Comparison of ENCODE assay signal across 22 mouse cellular contexts in genomic region chr5:12153295-12153694, GRCm38 (mm10).
A peak's percentile ranks its signal among the peaks of the same experiment; 100 is the strongest.
DNase-seq lines count a peak whose midpoint lies in the region; ATAC-seq and TF ChIP-seq lines count a peak whose summit lies in the region.
"Had no signal": no experiment of that assay in that cellular context is flagged by ENCODE, and none has a peak within 500 bp of the region (broad histone marks: within the 10 kb centered on the region; RNA-seq: fewer than 3 reads in every experiment).

No protein-coding gene starts in this region.

- no peak overlapping the region for H3K4me3 ChIP-seq in lung, embryonic 14.5 days (ENCODE audit: low read depth, low read length)
- H3K4me3 ChIP-seq: embryonic facial prominence, embryonic 15.5 days; erythroblast, embryonic 14.5 days; forebrain, embryonic 10.5 days; heart, embryonic 13.5 days; hindbrain, embryonic 15.5 days had no signal

- DNase-seq in embryo, embryonic 10 days (ENCODE audit: low spot score): peak; percentile 12
- DNase-seq in embryo, embryonic 9.5 days (ENCODE audit: extremely low spot score): no peak
- peak; percentile 78 for DNase-seq in lung, embryonic 14.5 days
- no peak for DNase-seq in lung, postnatal 10 days
- peak; percentile 10 for DNase-seq in brain, embryonic 14.5 days (ENCODE audit: low read depth)
- DNase-seq in mesoderm, embryonic 11.5 days (ENCODE audit: low read depth, low spot score): peak; percentile 11
- DNase-seq in spleen, postnatal 10 days (ENCODE audit: low spot score in 2 of 2): no peak
- DNase-seq: adrenal gland, adult 2 months; adrenal gland, postnatal 25 days; cerebellum, adult 2 months; gastrocnemius, postnatal 36 days; heart, adult 11 months; heart, postnatal 36 days had no signal

- no peaks in the 10 kb centered on the region for H3K27me3 ChIP-seq in lung, embryonic 14.5 days (ENCODE audit: insufficient read depth, low read length)
- H3K27me3 ChIP-seq: CH12.LX; embryonic facial prominence, embryonic 15.5 days; heart, embryonic 13.5 days; hindbrain, embryonic 15.5 days; Patski had no signal

- H3K27ac ChIP-seq in lung, embryonic 14.5 days (ENCODE audit: low read depth): no peak overlapping the region
- H3K27ac ChIP-seq: embryonic facial prominence, embryonic 15.5 days; forebrain, embryonic 10.5 days; heart, embryonic 13.5 days; hindbrain, embryonic 15.5 days had no signal

- no peaks in the 10 kb centered on the region for H3K9me3 ChIP-seq in lung, embryonic 14.5 days (ENCODE audit: low read depth, low read length)
- H3K9me3 ChIP-seq: embryonic facial prominence, embryonic 15.5 days; forebrain, embryonic 10.5 days; heart, embryonic 13.5 days; hindbrain, embryonic 15.5 days had no signal

- no peak for TF ChIP-seq POLR2A in brain, embryonic 14.5 days (IDR thresholded peaks at IDR 0.05; ENCODE audit: borderline replicate concordance, extremely low read depth, insufficient read depth, insufficient read length, poor library complexity, severe bottlenecking)

- 22% methylated on average over 4 of the region's 4 CpGs for WGBS in lung, embryonic 14.5 days

- H3K9ac ChIP-seq in lung, embryonic 14.5 days: no peak overlapping the region
- H3K9ac ChIP-seq: embryonic facial prominence, embryonic 15.5 days; heart, embryonic 13.5 days; hindbrain, embryonic 15.5 days had no signal

- H3K36me3 ChIP-seq in lung, embryonic 14.5 days (ENCODE audit: insufficient read depth): no peaks in the 10 kb centered on the region
- H3K36me3 ChIP-seq: embryonic facial prominence, embryonic 15.5 days; forebrain, embryonic 10.5 days; heart, embryonic 13.5 days; hindbrain, embryonic 15.5 days had no signal

- no peak overlapping the region for H3K4me2 ChIP-seq in lung, embryonic 14.5 days
- H3K4me2 ChIP-seq: embryonic facial prominence, embryonic 15.5 days; heart, embryonic 13.5 days; hindbrain, embryonic 15.5 days had no signal

- ATAC-seq in lung, embryonic 14.5 days (ENCODE audit: insufficient read depth): peak; percentile 83; the same call in 1 of the 2 replicates
- ATAC-seq: activated CD4-positive, CD25-positive, alpha-beta regulatory T cell, adult 4 months; forebrain, embryonic 14.5 days; Patski had no signal

- TF ChIP-seq CTCF in lung, embryonic 14.5 days (IDR thresholded peaks at IDR 0.05; ENCODE audit: low read depth): no peak
- TF ChIP-seq CTCF in brain, embryonic 14.5 days (IDR thresholded peaks at IDR 0.05; ENCODE audit: borderline replicate concordance, extremely low read depth, insufficient read depth, insufficient read length): no peak

- H3K4me1 ChIP-seq in lung, embryonic 14.5 days (ENCODE audit: insufficient read depth): 0 out of 2 replicates have a peak, but pooled peaks cover 3% of the 10 kb centered on the region
- H3K4me1 ChIP-seq: embryonic facial prominence, embryonic 15.5 days; forebrain, embryonic 10.5 days; hindbrain, embryonic 15.5 days had no signal

Comparison
In these comparisons a context has a peak if more than half of its experiments do, and no peak if none do; other contexts are left out.
1. DNase-seq: peak in embryo, embryonic 10 days (single experiment), lung, embryonic 14.5 days (single experiment), brain, embryonic 14.5 days (single experiment) and mesoderm, embryonic 11.5 days (single experiment); none in embryo, embryonic 9.5 days (single experiment), lung, postnatal 10 days (single experiment) and spleen, postnatal 10 days (0 of 2).